Mouse (Mus musculus): ENCODE measurements at regions not wholly inside any gene's neighbourhood (a gene's known extent, or its start where the extent isn't known, plus 50 kb on each side); places are given as distances from the start of the nearest gene placed in this dataset.
A peak's percentile ranks its signal among the peaks of the same experiment; 100 is the strongest.
"Not testable (repeated sequence)": the region's sequence is repeated elsewhere in the genome, so short reads cannot be mapped to it uniquely, and the experiment has no call there.

GRCm38 (mm10) chr9:12062488-12062887, 1157.9 kb upstream of the Cntn5 start:
- no peak for DNase-seq

DNA sequence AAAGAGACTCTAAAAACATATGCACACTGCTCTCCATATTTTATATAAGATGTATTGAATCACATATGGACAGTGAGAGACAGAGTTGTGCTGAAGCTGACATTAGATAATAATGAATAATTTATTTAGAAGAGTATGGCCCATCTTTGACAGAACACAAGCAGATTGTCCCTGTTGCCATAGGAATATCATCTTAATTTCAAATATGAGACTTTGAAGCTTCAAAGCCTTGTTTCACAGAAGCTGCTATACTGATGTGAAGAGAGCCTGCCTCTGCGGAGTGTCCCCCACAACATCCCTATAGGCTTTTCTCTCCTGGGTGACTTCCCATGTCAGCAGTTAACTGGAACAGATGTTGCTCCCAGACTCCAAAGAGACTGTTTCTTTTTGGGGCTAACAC, 1147.9 kb upstream of the Cntn5 start:
- DNase-seq = no peak

GRCm38 (mm10) chr9:12015978-12016377, 1111.4 kb upstream of the Cntn5 start:
- no peak for DNase-seq

- DNase-seq = no peak
Measured at GRCm38 (mm10) chr9:11998580-11998979, 1094.0 kb upstream of the Cntn5 start.

- no peak for DNase-seq
Measured at GRCm38 (mm10) chr9:11982102-11982882, 1077.7 kb upstream of the Cntn5 start.

DNA sequence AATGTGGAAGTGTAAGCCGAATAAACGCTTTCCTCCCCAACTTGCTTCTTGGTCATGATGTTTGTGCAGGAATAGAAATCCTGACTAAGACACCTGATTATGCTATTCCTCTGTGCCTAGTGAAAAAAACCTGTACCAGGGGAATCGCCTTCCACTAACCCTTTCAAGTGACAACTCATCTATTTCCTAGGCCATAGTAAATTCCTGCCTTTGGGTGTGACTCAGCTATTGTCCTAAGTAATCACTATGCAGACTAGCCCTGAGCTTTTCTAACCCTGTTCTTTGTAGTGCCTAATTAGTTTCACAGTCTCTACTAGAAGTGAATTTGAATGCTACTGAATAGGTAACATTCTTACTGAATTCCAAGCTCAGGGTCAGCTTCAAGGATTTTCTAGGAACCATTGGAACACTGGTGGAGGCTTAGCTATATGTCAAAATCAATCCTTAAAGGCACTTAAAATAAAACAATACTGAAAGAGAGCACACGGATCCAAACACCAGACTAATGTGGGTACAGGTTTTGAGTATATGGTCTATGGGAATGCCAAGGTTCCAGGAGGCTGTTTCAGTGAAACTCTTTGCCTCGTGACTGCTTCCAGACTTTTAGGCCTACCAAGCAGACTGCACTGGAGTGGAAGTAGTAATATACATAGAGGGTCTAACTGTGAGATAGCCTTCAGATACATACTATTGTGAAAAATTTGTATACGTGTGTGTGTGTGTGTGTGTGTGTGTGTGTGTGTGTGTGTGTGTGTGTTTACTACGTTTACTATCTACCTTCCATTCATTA, 1036.3 kb upstream of the Cntn5 start:
- DNase-seq = not testable (repeated sequence)

- DNase-seq = no peak
Measured at GRCm38 (mm10) chr9:11939851-11940560, 1035.4 kb upstream of the Cntn5 start.

DNA sequence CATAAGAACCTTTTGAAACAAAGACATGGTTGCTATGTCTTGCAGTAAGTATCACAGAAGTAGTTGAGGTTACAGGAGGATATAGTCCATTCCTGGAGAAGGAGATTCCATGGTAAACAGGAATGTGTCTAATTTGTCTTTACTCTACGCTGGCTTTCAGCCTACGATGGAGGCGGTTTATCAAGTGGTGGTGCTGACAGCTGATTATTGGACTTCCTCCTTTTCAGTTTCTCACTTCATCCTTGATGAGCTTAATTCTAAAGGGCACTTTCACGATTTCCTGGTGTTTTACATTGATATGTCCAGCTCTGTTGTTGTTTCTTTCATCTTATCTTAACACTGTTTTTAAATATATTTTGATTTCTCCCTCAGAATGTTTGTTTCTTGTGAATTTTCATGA, 1020.9 kb upstream of the Cntn5 start:
- DNase-seq = no peak

DNA sequence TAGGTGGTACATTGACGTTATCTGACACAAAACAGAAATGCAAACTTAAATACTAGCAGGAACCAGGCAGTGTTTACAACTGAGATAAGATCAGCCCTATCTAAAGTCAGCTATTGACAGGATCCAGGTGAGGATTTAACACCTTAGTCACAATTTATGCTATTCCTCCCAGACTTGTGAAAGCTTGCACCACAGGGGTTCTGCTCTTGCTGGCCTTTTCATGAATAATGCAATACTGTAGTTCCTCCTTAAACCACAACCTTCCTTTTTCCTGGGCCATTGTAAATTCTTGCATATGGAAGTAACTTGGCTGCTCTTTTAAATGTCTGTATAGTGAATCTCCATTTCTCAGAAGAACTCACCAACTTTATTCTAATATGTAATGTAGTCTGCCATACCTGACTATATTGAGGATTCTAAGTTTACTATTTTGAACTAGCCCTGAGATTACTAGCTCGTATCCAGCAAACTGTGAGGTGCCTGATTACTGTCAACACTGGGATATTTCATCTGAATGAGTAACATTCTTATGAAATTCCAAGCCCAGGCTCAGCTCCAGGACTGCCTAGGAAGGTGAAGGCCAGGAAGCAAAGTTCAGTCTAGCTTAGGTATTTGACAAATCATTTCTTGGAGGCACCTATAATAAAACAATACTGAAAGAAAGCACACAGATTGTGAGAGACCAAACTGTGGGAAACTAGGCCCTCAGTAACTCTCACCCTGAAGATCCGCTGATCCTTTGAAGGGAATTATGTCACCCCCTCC, 1019.2 kb upstream of the Cntn5 start:
- DNase-seq = peak in 1 of 2 experiments; percentile 2

- no peak for DNase-seq
Measured at GRCm38 (mm10) chr9:11920251-11920650, 1015.7 kb upstream of the Cntn5 start.

- no peak for DNase-seq
Measured at GRCm38 (mm10) chr9:11898232-11898631, 993.7 kb upstream of the Cntn5 start.

DNA sequence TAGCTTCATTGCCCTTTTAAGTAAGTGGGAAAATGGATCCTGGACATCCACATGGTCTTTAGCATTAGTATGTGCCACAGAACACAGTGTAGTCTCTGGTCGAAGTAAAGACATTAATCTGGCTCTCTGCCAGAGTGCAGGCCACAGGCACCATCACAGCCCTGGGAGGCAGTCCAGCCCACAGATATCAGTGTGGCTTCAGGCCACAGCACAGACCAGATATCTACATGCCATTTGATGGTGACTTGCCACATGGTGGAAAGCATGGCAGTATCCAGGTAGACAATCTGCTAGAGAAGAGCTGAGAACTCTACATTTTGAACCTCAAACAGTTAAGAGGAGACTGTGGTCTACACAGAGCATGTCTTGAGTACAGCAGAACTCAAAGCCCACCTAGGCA, 981.2 kb upstream of the Cntn5 start:
- no peak for DNase-seq

GRCm38 (mm10) chr9:11872059-11872458, 967.5 kb upstream of the Cntn5 start:
- no peak for DNase-seq

- no peak for DNase-seq
Measured at GRCm38 (mm10) chr9:11871489-11871888, 966.9 kb upstream of the Cntn5 start.

- not testable (repeated sequence) for DNase-seq
Measured at GRCm38 (mm10) chr9:11848692-11849091, 944.1 kb upstream of the Cntn5 start.

Data from adrenal gland, postnatal 36 days (tissue).